Mouse (Mus musculus) thymus, postnatal 4 days (tissue): ENCODE results near the gene Slc38a2.
A peak's percentile ranks its signal among the peaks of the same experiment; 100 is the strongest.

Source experiments
- DNase-seq: peaks from one replicate; pipeline ENCODE4 v3.0.0; 2021

Gene Slc38a2

GRCm38 (mm10) chr15:96695455-96696421 is 3.8 kb downstream of the Slc38a2 start:
- peak; percentile 51 for DNase-seq

GRCm38 (mm10) chr15:96694988-96695387 is 4.5 kb downstream of the Slc38a2 start:
- DNase-seq = no peak

- no peak for DNase-seq
Observed at GRCm38 (mm10) chr15:96693688-96694087, 5.8 kb downstream of the Slc38a2 start.

- no peak for DNase-seq
Observed at GRCm38 (mm10) chr15:96692401-96692800, 7.1 kb downstream of the Slc38a2 start.

- no peak for DNase-seq
Observed at GRCm38 (mm10) chr15:96691381-96691780, 8.1 kb downstream of the Slc38a2 start.

- DNase-seq = no peak
Observed at GRCm38 (mm10) chr15:96690829-96691228, 8.7 kb downstream of the Slc38a2 start.

GRCm38 (mm10) chr15:96689919-96690318 is 9.6 kb downstream of the Slc38a2 start:
- DNase-seq = no peak

GRCm38 (mm10) chr15:96688784-96689318 is 10.7 kb downstream of the Slc38a2 start:
- no peak for DNase-seq

- DNase-seq = no peak
Observed at GRCm38 (mm10) chr15:96688036-96688435, 11.5 kb downstream of the Slc38a2 start.

GRCm38 (mm10) chr15:96687366-96687765 is 12.2 kb downstream of the Slc38a2 start:
- DNase-seq = no peak

GRCm38 (mm10) chr15:96686201-96687159 is 13.1 kb downstream of the Slc38a2 start:
- no peak for DNase-seq

GRCm38 (mm10) chr15:96685273-96685672 is 14.3 kb downstream of the Slc38a2 start:
- DNase-seq = no peak

- DNase-seq = peak; percentile 72
Observed at GRCm38 (mm10) chr15:96684132-96684830, 15.2 kb downstream of the Slc38a2 start.

GRCm38 (mm10) chr15:96678871-96679773 is 20.4 kb downstream of the Slc38a2 start:
- DNase-seq = no peak

- no peak for DNase-seq
Observed at GRCm38 (mm10) chr15:96676518-96676917, 23.0 kb downstream of the Slc38a2 start.

- no peak for DNase-seq
Observed at GRCm38 (mm10) chr15:96675744-96676143, 23.8 kb downstream of the Slc38a2 start.

- no peak for DNase-seq
Observed at GRCm38 (mm10) chr15:96675055-96675454, 24.5 kb downstream of the Slc38a2 start.

- DNase-seq = no peak
Observed at GRCm38 (mm10) chr15:96674089-96674488, 25.4 kb downstream of the Slc38a2 start.

GRCm38 (mm10) chr15:96669721-96670120 is 29.8 kb downstream of the Slc38a2 start:
- DNase-seq = no peak

GRCm38 (mm10) chr15:96666663-96667062 is 32.9 kb downstream of the Slc38a2 start:
- DNase-seq = peak; percentile 78

- DNase-seq = peak; percentile 78
Observed at GRCm38 (mm10) chr15:96665889-96666288, 33.6 kb downstream of the Slc38a2 start.
